Mouse (Mus musculus) kidney, postnatal 0 days (tissue): ENCODE results near the gene Snx18. TPM values are rescaled to one million over a fixed set of nuclear protein-coding genes. Genes with fewer than 3 reads are reported as not detected.
A peak's percentile ranks its signal among the peaks of the same experiment; 100 is the strongest.

ENCODE experiments used
- ATAC-seq: fragments of 200-750 bp; cut with Nextera tagmentation; replicated peaks from 2 replicates; pipeline ENCODE4 v1.8.0; 2017; ENCODE audit warnings: low read depth, moderate number of reproducible peaks, moderate TSS enrichment, moderate library complexity; ENCODE audit not compliant: low FRiP score
- DNase-seq: peaks from one replicate; pipeline ENCODE4 v3.0.0-alpha.2; 2016; ENCODE audit warnings: low spot score
- H3K27ac ChIP-seq: fragments of 300-500 bp; sonication (generic); 2 replicates; pipeline ENCODE4 v1.5.1; 2014; ENCODE audit warnings: mild to moderate bottlenecking
- H3K27me3 ChIP-seq: fragments of 300-500 bp; sonication (generic); 2 replicates; pipeline ENCODE4 v1.6.1; 2014; ENCODE audit warnings: low read length, mixed read lengths; ENCODE audit not compliant: insufficient read depth
- H3K36me3 ChIP-seq: fragments of 300-500 bp; sonication (generic); 2 replicates; pipeline ENCODE4 v1.6.1; 2014; ENCODE audit warnings: low read length, mixed read lengths; ENCODE audit not compliant: insufficient read depth
- H3K4me1 ChIP-seq: fragments of 300-500 bp; sonication (generic); replicated peaks from 2 replicates; pipeline ENCODE4 v1.6.1; 2014; ENCODE audit warnings: antibody characterized with exemption, low read length, mixed read lengths; ENCODE audit not compliant: insufficient read depth
- H3K4me2 ChIP-seq: fragments of 300-500 bp; sonication (generic); 2 replicates; pipeline ENCODE4 v1.6.1; 2014; ENCODE audit warnings: mild to moderate bottlenecking, low read length, moderate library complexity, mixed read lengths
- H3K4me3 ChIP-seq: fragments of 300-500 bp; sonication (generic); replicated peaks from 2 replicates; pipeline ENCODE4 v1.5.1; 2014; ENCODE audit warnings: low read depth, low read length
- H3K9ac ChIP-seq: fragments of 300-500 bp; sonication (generic); 2 replicates; pipeline ENCODE4 v1.6.1; 2014; ENCODE audit warnings: low read depth, low read length
- H3K9me3 ChIP-seq: fragments of 300-500 bp; sonication (generic); replicated peaks from 2 replicates; pipeline ENCODE4 v1.6.1; 2016; ENCODE audit warnings: low read length, inconsistent platforms, mixed read lengths
- CTCF ChIP-seq: IDR thresholded peaks from 2 replicates; pipeline ENCODE4 v1.5.1; 2016; ENCODE audit warnings: antibody characterized with exemption, low read depth, mild to moderate bottlenecking, moderate library complexity
- WGBS: fragments of 180-500 bp; shearing (Covaris S2); extraction: QIAGEN DNeasy Blood & Tissue Kit; methylation state at CpG from one replicate; pipeline ENCODE4 v1.1.7; 2014; 5-methylcytosine and 5-hydroxymethylcytosine counted together
- polyA plus RNA-seq: library from polyadenylated mRNA; unstranded; fragments of >200 nt; fragmentation: Nextera tagmentation; extraction: Ambion mirVana; gene quantifications from 2 replicates; pipeline ENCODE4 v1.2.1, GENCODE M21; 2015

Snx18 gene
- polyA plus RNA-seq, 1 experiment from 2014 or later = 34.8 TPM

- Histone ChIP-seq H3K4me3 (no peak overlapping the region), H3K9me3 (no peaks in the 10 kb centered on the region), H3K27ac (no peak overlapping the region), H3K4me1 (no peaks in the 10 kb centered on the region; the same call in 1 of the 2 replicates), H3K27me3 (no peaks in the 10 kb centered on the region), H3K36me3 (no peaks in the 10 kb centered on the region), H3K4me2 (no peak overlapping the region), H3K9ac (no peak overlapping the region)
- no peak for TF ChIP-seq CTCF
- DNase-seq (no peak), ATAC-seq (no peak)
- 63% methylated on average over 6 of the region's 6 CpGs for WGBS
Measured at GRCm38 (mm10) chr13:113632506-113632905, 14.1 kb upstream of the Snx18 start.

GRCm38 (mm10) chr13:113627601-113628000, 9.2 kb upstream of the Snx18 start:
- no peak for TF ChIP-seq CTCF
- Histone ChIP-seq H3K36me3 (no peaks in the 10 kb centered on the region), H3K9ac (no peak overlapping the region), H3K4me3 (no peak overlapping the region), H3K4me1 (no peaks in the 10 kb centered on the region; the same call in 1 of the 2 replicates), H3K27ac (no peak overlapping the region), H3K4me2 (no peak overlapping the region), H3K27me3 (no peaks in the 10 kb centered on the region), H3K9me3 (no peaks in the 10 kb centered on the region)
- ATAC-seq = no peak
- no peak for DNase-seq
- WGBS = 62% methylated on average over 8 of the region's 8 CpGs

- no peaks in the 10 kb centered on the region for H3K36me3 ChIP-seq
- no peak for DNase-seq
- TF ChIP-seq CTCF = no peak
- no peak for ATAC-seq
- no peak overlapping the region for H3K4me2 ChIP-seq
- H3K4me1 ChIP-seq = no peaks in the 10 kb centered on the region
- WGBS = 71% methylated on average over 8 of the region's 8 CpGs
- H3K4me3 ChIP-seq = no peak overlapping the region
- H3K9me3 ChIP-seq = no peaks in the 10 kb centered on the region
- 0 out of 2 replicates have a peak overlapping the region, but pooled peaks have one; percentile 52 for H3K27ac ChIP-seq
- H3K27me3 ChIP-seq = no peaks in the 10 kb centered on the region
- H3K9ac ChIP-seq = no peak overlapping the region
Measured at GRCm38 (mm10) chr13:113622865-113623255, 4.5 kb upstream of the Snx18 start.

- Histone ChIP-seq H3K9me3 (no peaks in the 10 kb centered on the region), H3K27ac (peak overlapping the region; percentile 52), H3K4me3 (no peak overlapping the region), H3K4me2 (no peak overlapping the region), H3K4me1 (no peaks in the 10 kb centered on the region; the same call in 1 of the 2 replicates), H3K36me3 (no peaks in the 10 kb centered on the region), H3K27me3 (no peaks in the 10 kb centered on the region), H3K9ac (no peak overlapping the region)
- ATAC-seq = no peak
- 38% methylated on average over 11 of the region's 11 CpGs for WGBS
- peak; percentile 73 for DNase-seq
- TF ChIP-seq CTCF = no peak
Measured at GRCm38 (mm10) chr13:113622122-113622864, 3.9 kb upstream of the Snx18 start.

- Histone ChIP-seq H3K27me3 (no peaks in the 10 kb centered on the region), H3K4me3 (no peak overlapping the region), H3K27ac (no peak overlapping the region), H3K36me3 (no peaks in the 10 kb centered on the region), H3K4me2 (no peak overlapping the region), H3K9ac (no peak overlapping the region), H3K4me1 (peaks cover 20% of the 10 kb centered on the region), H3K9me3 (no peaks in the 10 kb centered on the region)
- DNase-seq = no peak
- 59% methylated on average over 9 of the region's 9 CpGs for WGBS
- no peak for ATAC-seq
- no peak for TF ChIP-seq CTCF
Measured at GRCm38 (mm10) chr13:113619003-113619402, 639 bp upstream of the Snx18 start.

- 11% methylated on average over 49 of the region's 49 CpGs for WGBS
- Histone ChIP-seq H3K9ac (peak overlapping the region; percentile 91), H3K4me3 (peak overlapping the region; percentile 68), H3K27me3 (no peaks in the 10 kb centered on the region), H3K36me3 (no peaks in the 10 kb centered on the region), H3K4me1 (peaks cover 32% of the 10 kb centered on the region), H3K9me3 (no peaks in the 10 kb centered on the region), H3K4me2 (peak overlapping the region; percentile 83), H3K27ac (peak overlapping the region; percentile 92; the same call in 1 of the 2 replicates)
- DNase-seq (no peak), ATAC-seq (peak; percentile 8)
- TF ChIP-seq CTCF = no peak
Measured at GRCm38 (mm10) chr13:113617338-113617890, 950 bp downstream of the Snx18 start.
